8 mouse cellular contexts compared by ENCODE assay signal in the genomic region with DNA sequence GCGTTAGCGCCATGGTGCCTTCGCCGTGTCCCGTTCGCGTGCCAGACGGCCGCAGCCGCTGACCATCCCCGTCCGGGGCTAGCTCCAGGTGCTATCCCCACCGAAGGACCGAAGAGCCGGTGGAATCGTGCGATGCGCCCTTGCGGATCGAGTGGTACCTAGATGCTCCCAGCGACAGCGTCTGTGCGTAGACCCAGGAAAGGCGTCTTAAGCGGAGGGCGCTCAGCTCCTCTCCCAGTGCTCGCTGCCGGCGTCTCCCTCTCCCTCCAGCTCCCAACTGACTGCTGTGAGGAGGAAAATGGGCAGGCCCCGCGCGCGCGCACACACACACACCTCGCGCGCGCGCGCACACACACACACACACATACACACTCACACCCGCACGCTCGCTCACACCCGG. TPM values are rescaled to one million over a fixed set of nuclear protein-coding genes. Genes with fewer than 3 reads are reported as not detected.
DNase-seq lines count a peak whose midpoint lies in the region; ATAC-seq and TF ChIP-seq lines count a peak whose summit lies in the region.

A gene (minus strand): TSS at position 270 of the 400 bp plus-strand sequence.

- TF ChIP-seq CTCF in bone marrow macrophage, adult 2 months (IDR thresholded peaks at IDR 0.05; ENCODE audit: low read depth, low read length), result no peak

- H3K4me1 ChIP-seq in heart, embryonic 15.5 days (replicated peaks), result peaks cover 21% of the 10 kb centered on the region
- no peaks in the 10 kb centered on the region for H3K4me1 ChIP-seq in bone marrow macrophage, adult 2 months (ENCODE audit: control insufficient read depth, insufficient read depth, low read length)
- H3K4me1 ChIP-seq in limb, embryonic 10.5 days, result peaks cover 52% of the 10 kb centered on the region

- H3K9me3 ChIP-seq in heart, embryonic 15.5 days (replicated peaks), result no peaks in the 10 kb centered on the region; the same call in 1 of the 2 replicates
- H3K9me3 ChIP-seq in limb, embryonic 10.5 days (replicated peaks), result no peaks in the 10 kb centered on the region

- intact Hi-C loops in heart, postnatal 25 days (cut with DNase I), result no loop called here

- no peak within 1 kb of the TSS for H3K9ac ChIP-seq in heart, embryonic 15.5 days

- TF ChIP-seq POLR2A in bone marrow macrophage, adult 2 months (IDR thresholded peaks at IDR 0.05; ENCODE audit: borderline replicate concordance, low read depth, low read length), result no peak

- peak within 1 kb of the TSS; percentile 63 for H3K4me2 ChIP-seq in heart, embryonic 15.5 days

- WGBS in heart, embryonic 15.5 days, result 1% methylated on average over 40 of the region's 44 CpGs
- 1% methylated on average over 29 of the region's 44 CpGs for WGBS in limb, embryonic 10.5 days

- no peak for DNase-seq in heart, postnatal 25 days (ENCODE audit: low spot score)
- peak; percentile 35 to 53 for DNase-seq in frontal cortex, postnatal 25 days (ENCODE audit: low spot score in 2 of 2)
- DNase-seq in limb, embryonic 10.5 days (ENCODE audit: low spot score), result peak; percentile 60
- peak; percentile 67 to 77 for DNase-seq in right cerebral cortex, adult 2 months (ENCODE audit: low spot score in 2 of 2)
- no peak for DNase-seq in gastrocnemius, postnatal 25 days

- H3K36me3 ChIP-seq in heart, embryonic 15.5 days, result no peaks in the 10 kb centered on the region
- H3K36me3 ChIP-seq in limb, embryonic 10.5 days, result no peaks in the 10 kb centered on the region

- no peak within 1 kb of the TSS for H3K27ac ChIP-seq in heart, embryonic 15.5 days
- H3K27ac ChIP-seq in bone marrow macrophage, adult 2 months (ENCODE audit: insufficient read depth, low read depth, low read length), result no peak within 1 kb of the TSS
- peak within 1 kb of the TSS; percentile 71 for H3K27ac ChIP-seq in limb, embryonic 10.5 days

- H3K4me3 ChIP-seq in heart, embryonic 15.5 days, result peak within 1 kb of the TSS; percentile 38
- H3K4me3 ChIP-seq in bone marrow macrophage, adult 2 months (ENCODE audit: insufficient read depth, low read length), result peak within 1 kb of the TSS; percentile 13; the same call in 1 of the 2 replicates
- H3K4me3 ChIP-seq in limb, embryonic 10.5 days, result peak within 1 kb of the TSS; percentile 57

- H3K27me3 ChIP-seq in heart, embryonic 15.5 days, result peaks cover 79% of the 10 kb centered on the region
- peaks cover 94% of the 10 kb centered on the region for H3K27me3 ChIP-seq in limb, embryonic 10.5 days (ENCODE audit: low read depth, poor library complexity, severe bottlenecking)

- no peak for ATAC-seq in heart, embryonic 15.5 days (replicated peaks; ENCODE audit: insufficient number of reproducible peaks, insufficient read depth, low FRiP score, low read depth)
- no peak for ATAC-seq in erythroid progenitor cell, adult 5-6 weeks (replicated peaks; ENCODE audit: low FRiP score, poor library complexity, severe bottlenecking)

RNA-seq across cellular contexts. Expression of the gene that starts here (rescaled TPM):
- polyA plus RNA-seq in heart, embryonic 15.5 days (2015; fragmentation: Nextera tagmentation; extraction: Ambion mirVana), result 0.09 and 0.19 TPM in 2 replicates
- under 1 TPM; 0.17 to 0.31 TPM for total RNA-seq in heart, postnatal 25 days (2021)
- 4.6 and 6.8 TPM in 2 replicates for polyA plus RNA-seq in bone marrow macrophage, adult 2 months (2012; ENCODE audit: insufficient read depth, insufficient read length, missing spikeins)
- polyA plus RNA-seq in limb, embryonic 10.5 days (2016; fragmentation: Nextera tagmentation; extraction: Ambion mirVana), result 0.97 and 1.1 TPM in 2 replicates
- under 1 TPM; 0.59 to 0.79 TPM for total RNA-seq in gastrocnemius, postnatal 25 days (2021)
- 1.1 and 1.7 TPM in 2 replicates for total RNA-seq in erythroid progenitor cell, adult 5-6 weeks (2015; ENCODE audit: low replicate concordance)
- total RNA-seq in erythroid progenitor cell, adult 5-6 weeks (2017; ENCODE audit: low replicate concordance), result 1.0 and 1.6 TPM in 2 replicates

Comparison
In these comparisons a context has a peak if more than half of its experiments do, and no peak if none do; other contexts are left out.
1. DNase-seq: peak in frontal cortex, postnatal 25 days (2 of 2), limb, embryonic 10.5 days (single experiment) and right cerebral cortex, adult 2 months (2 of 2); none in heart, postnatal 25 days (single experiment) and gastrocnemius, postnatal 25 days (single experiment).
2. Peak in every context shown above with its lines, with median percentiles within 50 percentile points of each other: H3K4me3 ChIP-seq.